Mouse (Mus musculus) megakaryocyte, embryonic 14.5 days (primary cell): Measurements from ENCODE around the gene Sertad3.

Experiments used
- FLI1 ChIP-seq: IDR thresholded peaks from 2 replicates; pipeline ENCODE4 v1.6.1; 2012; ENCODE audit warnings: low read length, inconsistent platforms, mixed read lengths
- GATA1 ChIP-seq: IDR thresholded peaks from 3 replicates; pipeline ENCODE4 v1.6.1; 2012; ENCODE audit warnings: mixed read lengths, low read length, inconsistent platforms, borderline replicate concordance

GRCm38 (mm10) chr7:27491856-27492255 is 18.3 kb downstream of the Sertad3 start:
- TF ChIP-seq FLI1 = no peak
- TF ChIP-seq GATA1 = no peak
